Mouse (Mus musculus) cerebellum, postnatal 36 days (tissue): ENCODE measurements around the gene Peli2.

Experiments used
- DNase-seq, 2 experiments: peaks; one replicate each; pipeline ENCODE4 v3.0.0; 2021 to 2022; ENCODE audit warnings: mixed read lengths in 2 of 2

Gene Peli2

GRCm38 (mm10) chr14:48126931-48127330 lies 6.3 kb downstream of the Peli2 start:
- DNase-seq = no peak

GRCm38 (mm10) chr14:48127609-48128185 lies 7.1 kb downstream of the Peli2 start:
- no peak for DNase-seq

GRCm38 (mm10) chr14:48128701-48129100 lies 8.1 kb downstream of the Peli2 start:
- no peak for DNase-seq

GRCm38 (mm10) chr14:48130021-48130420 lies 9.4 kb downstream of the Peli2 start:
- DNase-seq = no peak

- no peak for DNase-seq
These were observed 10.3 kb downstream of the Peli2 start for GRCm38 (mm10) chr14:48130761-48131575.

GRCm38 (mm10) chr14:48131576-48131922 lies 10.9 kb downstream of the Peli2 start:
- DNase-seq = no peak

- DNase-seq = no peak
These were observed 11.6 kb downstream of the Peli2 start for GRCm38 (mm10) chr14:48132241-48132640.

- no peak for DNase-seq
These were observed 12.5 kb downstream of the Peli2 start for GRCm38 (mm10) chr14:48132865-48133802.

GRCm38 (mm10) chr14:48134344-48134743 lies 13.7 kb downstream of the Peli2 start:
- no peak for DNase-seq

- no peak for DNase-seq
These were observed 15.3 kb downstream of the Peli2 start for GRCm38 (mm10) chr14:48135816-48136345.

- no peak for DNase-seq
These were observed 17.1 kb downstream of the Peli2 start for GRCm38 (mm10) chr14:48137731-48138130.

GRCm38 (mm10) chr14:48138138-48138537 lies 17.5 kb downstream of the Peli2 start:
- peak; percentile 48 to 54 for DNase-seq

GRCm38 (mm10) chr14:48139409-48139808 lies 18.8 kb downstream of the Peli2 start:
- DNase-seq = peak; percentile 49 to 61

GRCm38 (mm10) chr14:48141694-48142093 lies 21.1 kb downstream of the Peli2 start:
- no peak for DNase-seq

GRCm38 (mm10) chr14:48142696-48143095 lies 22.1 kb downstream of the Peli2 start:
- no peak for DNase-seq

- no peak for DNase-seq
These were observed 22.5 kb downstream of the Peli2 start for GRCm38 (mm10) chr14:48143141-48143540.

GRCm38 (mm10) chr14:48144330-48144729 lies 23.7 kb downstream of the Peli2 start:
- DNase-seq = peak in 1 of 2 experiments; percentile 41

GRCm38 (mm10) chr14:48147688-48148087 lies 27.1 kb downstream of the Peli2 start:
- DNase-seq = no peak

- no peak for DNase-seq
These were observed 28.0 kb downstream of the Peli2 start for GRCm38 (mm10) chr14:48148615-48149014.

- no peak for DNase-seq
These were observed 28.7 kb downstream of the Peli2 start for GRCm38 (mm10) chr14:48149351-48149750.

GRCm38 (mm10) chr14:48150903-48151302 lies 30.3 kb downstream of the Peli2 start:
- DNase-seq = no peak

GRCm38 (mm10) chr14:48151554-48151953 lies 30.9 kb downstream of the Peli2 start:
- no peak for DNase-seq

- DNase-seq = no peak
These were observed 32.4 kb downstream of the Peli2 start for GRCm38 (mm10) chr14:48153064-48153463.
